Comparison of ENCODE assay signal across 8 mouse cellular contexts in the genomic region with DNA sequence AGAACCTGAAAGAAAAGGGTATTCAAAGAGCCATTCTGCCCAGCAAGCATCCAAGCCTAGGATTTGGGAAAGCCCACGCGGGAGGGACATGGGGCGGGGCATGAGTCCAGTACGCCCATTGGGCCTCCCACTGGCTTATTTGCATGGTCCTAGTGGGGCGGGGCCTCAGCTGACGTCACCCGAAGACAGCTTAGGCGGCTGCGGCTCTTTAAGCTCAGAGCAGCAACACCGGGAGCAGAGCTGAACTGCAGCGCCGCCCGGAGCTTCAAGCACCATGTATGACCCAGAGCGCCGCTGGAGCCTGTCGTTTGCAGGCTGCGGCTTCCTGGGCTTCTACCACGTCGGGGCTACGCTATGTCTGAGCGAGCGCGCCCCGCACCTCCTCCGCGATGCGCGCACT. TPM values are rescaled to one million over a fixed set of nuclear protein-coding genes. Genes with fewer than 3 reads are reported as not detected.
A peak's percentile ranks its signal among the peaks of the same experiment; 100 is the strongest.
DNase-seq lines count a peak whose midpoint lies in the region; ATAC-seq lines count a peak whose summit lies in the region.

TSS of gene Pnpla3 (plus strand) at position 238 of the 400 bp plus-strand sequence.

- H3K4me2 ChIP-seq in forebrain, embryonic 12.5 days = peak within 1 kb of the TSS; percentile 99
- peak within 1 kb of the TSS; percentile 92 for H3K4me2 ChIP-seq in heart, embryonic 16.5 days (ENCODE audit: low read depth, low read length)
- peak within 1 kb of the TSS; percentile 77 for H3K4me2 ChIP-seq in liver, embryonic 13.5 days
- H3K4me2 ChIP-seq in stomach, embryonic 16.5 days (ENCODE audit: low read depth, low read length) = peak within 1 kb of the TSS; percentile 97

- under 1% methylated on average over 28 of the region's 28 CpGs for WGBS in forebrain, embryonic 12.5 days
- under 1% methylated on average over 28 of the region's 28 CpGs for WGBS in heart, embryonic 16.5 days
- under 1% methylated on average over 28 of the region's 28 CpGs for WGBS in liver, embryonic 13.5 days (ENCODE audit: insufficient replicate concordance)
- under 1% methylated on average over 28 of the region's 28 CpGs for WGBS in stomach, embryonic 16.5 days

- peak within 1 kb of the TSS; percentile 62 for H3K9ac ChIP-seq in forebrain, embryonic 12.5 days
- peak within 1 kb of the TSS; percentile 56 for H3K9ac ChIP-seq in heart, embryonic 16.5 days (ENCODE audit: low read length)
- peak within 1 kb of the TSS; percentile 67 for H3K9ac ChIP-seq in liver, embryonic 13.5 days
- H3K9ac ChIP-seq in stomach, embryonic 16.5 days (ENCODE audit: low read length) = peak within 1 kb of the TSS; percentile 70

- no peaks in the 10 kb centered on the region for H3K36me3 ChIP-seq in forebrain, embryonic 12.5 days (replicated peaks)
- no peaks in the 10 kb centered on the region for H3K36me3 ChIP-seq in heart, embryonic 16.5 days (ENCODE audit: control insufficient read depth, insufficient read depth)
- 0 out of 2 replicates have a peak, but pooled peaks cover 3% of the 10 kb centered on the region for H3K36me3 ChIP-seq in liver, embryonic 13.5 days
- no peaks in the 10 kb centered on the region for H3K36me3 ChIP-seq in stomach, embryonic 16.5 days (ENCODE audit: control insufficient read depth, insufficient read depth, low read length)

- ATAC-seq in CD4-positive, CD25-positive, alpha-beta regulatory T cell, adult 4 months = peak; percentile 79
- peak; percentile 91 for ATAC-seq in cerebellum, adult (ENCODE audit: insufficient number of reproducible peaks, low FRiP score, low TSS enrichment)
- ATAC-seq in forebrain, embryonic 12.5 days (ENCODE audit: low FRiP score) = peak; percentile 98
- peak; percentile 99 for ATAC-seq in heart, embryonic 16.5 days (replicated peaks; ENCODE audit: extremely low read depth, insufficient read depth, low FRiP score)
- ATAC-seq in liver, embryonic 13.5 days (ENCODE audit: low read depth) = peak; percentile 86
- ATAC-seq in stomach, embryonic 16.5 days (ENCODE audit: insufficient read depth, low FRiP score) = peak; percentile 99

- no peaks in the 10 kb centered on the region for H3K9me3 ChIP-seq in forebrain, embryonic 12.5 days
- no peaks in the 10 kb centered on the region for H3K9me3 ChIP-seq in heart, embryonic 16.5 days (replicated peaks; ENCODE audit: control insufficient read depth, low read length)
- H3K9me3 ChIP-seq in liver, embryonic 13.5 days (replicated peaks) = no peaks in the 10 kb centered on the region
- no peaks in the 10 kb centered on the region for H3K9me3 ChIP-seq in stomach, embryonic 16.5 days (replicated peaks; ENCODE audit: control insufficient read depth, low read length)

- DNase-seq in kidney, postnatal 25 days = peak; percentile 97 to 98
- peak; percentile 79 for DNase-seq in liver, embryonic 13.5 days
- peak; percentile 93 for DNase-seq in neural tube, embryonic 10.5 days (ENCODE audit: extremely low spot score, low spot score)

- H3K27ac ChIP-seq in forebrain, embryonic 12.5 days = peak within 1 kb of the TSS; percentile 59
- no peak within 1 kb of the TSS for H3K27ac ChIP-seq in heart, embryonic 16.5 days (ENCODE audit: low read length)
- H3K27ac ChIP-seq in liver, embryonic 13.5 days = peak within 1 kb of the TSS; percentile 69
- H3K27ac ChIP-seq in stomach, embryonic 16.5 days (ENCODE audit: low read length) = no peak within 1 kb of the TSS

- peaks cover 21% of the 10 kb centered on the region for H3K27me3 ChIP-seq in forebrain, embryonic 12.5 days
- H3K27me3 ChIP-seq in heart, embryonic 16.5 days (ENCODE audit: control insufficient read depth, insufficient read depth, low read length) = 0 out of 2 replicates have a peak, but pooled peaks cover 6% of the 10 kb centered on the region
- H3K27me3 ChIP-seq in liver, embryonic 13.5 days = peaks cover 32% of the 10 kb centered on the region
- H3K27me3 ChIP-seq in stomach, embryonic 16.5 days (ENCODE audit: control insufficient read depth, insufficient read depth, low read length) = no peaks in the 10 kb centered on the region

- H3K4me1 ChIP-seq in forebrain, embryonic 12.5 days = peaks cover 24% of the 10 kb centered on the region
- peaks cover 11% of the 10 kb centered on the region; the same call in 1 of the 2 replicates for H3K4me1 ChIP-seq in heart, embryonic 16.5 days (ENCODE audit: control insufficient read depth, insufficient read depth, low read length)
- peaks cover 13% of the 10 kb centered on the region for H3K4me1 ChIP-seq in liver, embryonic 13.5 days (replicated peaks)
- peaks cover 8% of the 10 kb centered on the region for H3K4me1 ChIP-seq in stomach, embryonic 16.5 days (ENCODE audit: control insufficient read depth, insufficient read depth, low read length)

- peak within 1 kb of the TSS; percentile 56 for H3K4me3 ChIP-seq in forebrain, embryonic 12.5 days (replicated peaks)
- H3K4me3 ChIP-seq in heart, embryonic 16.5 days (ENCODE audit: low read length) = peak within 1 kb of the TSS; percentile 58
- peak within 1 kb of the TSS; percentile 59 for H3K4me3 ChIP-seq in liver, embryonic 13.5 days (replicated peaks)
- H3K4me3 ChIP-seq in stomach, embryonic 16.5 days (replicated peaks; ENCODE audit: low read length) = peak within 1 kb of the TSS; percentile 56

RNA-seq across cellular contexts. Expression of gene Pnpla3, which starts in this region (rescaled TPM):
- polyA plus RNA-seq in CD4-positive, CD25-positive, alpha-beta regulatory T cell, adult 4 months (2017; shearing (Covaris generic)) = 1 to 10 TPM in 1 of 2 experiments, not detected in 1; 1.9 TPM
- 2.1 and 3.0 TPM in 2 replicates for polyA plus RNA-seq in forebrain, embryonic 12.5 days (2016; fragmentation: Nextera tagmentation; extraction: Ambion mirVana)
- 0.51 and 0.71 TPM in 2 replicates for polyA plus RNA-seq in heart, embryonic 16.5 days (2015; fragmentation: Nextera tagmentation; extraction: Ambion mirVana)
- 1.2 and 1.4 TPM in 2 replicates for polyA plus RNA-seq in liver, embryonic 13.5 days (2015; fragmentation: Nextera tagmentation; extraction: Ambion mirVana)
- 0.80 and 1.3 TPM in 2 replicates for polyA plus RNA-seq in stomach, embryonic 16.5 days (2015; fragmentation: Nextera tagmentation; extraction: Ambion mirVana)

Comparison
In these comparisons a context has a peak if more than half of its experiments do, and no peak if none do; other contexts are left out.
1. Peak in ATAC-seq, H3K4me3 ChIP-seq, H3K9ac ChIP-seq and H3K4me2 ChIP-seq in heart, embryonic 16.5 days; RNA of the gene not detected or under 1 TPM.
2. H3K27ac ChIP-seq: peak in forebrain, embryonic 12.5 days (single experiment) and liver, embryonic 13.5 days (single experiment); none in heart, embryonic 16.5 days (single experiment) and stomach, embryonic 16.5 days (single experiment).
3. Peak in every context shown above with its lines, with median percentiles within 50 percentile points of each other: ATAC-seq, H3K4me2 ChIP-seq, H3K4me3 ChIP-seq, H3K9ac ChIP-seq and DNase-seq.